Mouse (Mus musculus) liver, embryonic 13.5 days (tissue): ENCODE data around the gene Ddrgk1. TPM values are rescaled to one million over a fixed set of nuclear protein-coding genes. Genes with fewer than 3 reads are reported as not detected.
A peak's percentile ranks its signal among the peaks of the same experiment; 100 is the strongest.

Experiments used
- ATAC-seq: fragments of 200-750 bp; cut with Nextera tagmentation; 2 replicates; pipeline ENCODE4 v1.8.0; 2017; ENCODE audit warnings: low read depth, mild to moderate bottlenecking, moderate number of reproducible peaks, moderate library complexity
- DNase-seq: peaks from one replicate; pipeline ENCODE4 v3.0.0; 2022
- H3K27ac ChIP-seq: fragments of 300-500 bp; sonication (generic); 2 replicates; pipeline ENCODE4 v1.5.1; 2015; ENCODE audit warnings: moderate library complexity, mild to moderate bottlenecking, inconsistent platforms
- H3K27me3 ChIP-seq: fragments of 300-500 bp; sonication (generic); 2 replicates; pipeline ENCODE4 v1.6.1; 2015; ENCODE audit warnings: mild to moderate bottlenecking, inconsistent platforms
- H3K36me3 ChIP-seq: fragments of 300-500 bp; sonication (generic); 2 replicates; pipeline ENCODE4 v1.6.1; 2015; ENCODE audit warnings: mild to moderate bottlenecking, inconsistent platforms
- H3K4me1 ChIP-seq: fragments of 300-500 bp; sonication (generic); replicated peaks from 2 replicates; pipeline ENCODE4 v1.6.1; 2015; ENCODE audit warnings: inconsistent platforms
- H3K4me2 ChIP-seq: fragments of 300-500 bp; sonication (generic); 2 replicates; pipeline ENCODE4 v1.6.1; 2015; ENCODE audit warnings: inconsistent platforms, mild to moderate bottlenecking, moderate library complexity
- H3K4me3 ChIP-seq: fragments of 300-500 bp; sonication (generic); replicated peaks from 2 replicates; pipeline ENCODE4 v1.5.1; 2015; ENCODE audit warnings: mild to moderate bottlenecking, inconsistent platforms
- H3K9ac ChIP-seq: fragments of 300-500 bp; sonication (generic); 2 replicates; pipeline ENCODE4 v1.6.1; 2015; ENCODE audit warnings: mild to moderate bottlenecking, inconsistent platforms
- H3K9me3 ChIP-seq: fragments of 300-500 bp; sonication (generic); replicated peaks from 2 replicates; pipeline ENCODE4 v1.6.1; 2016; ENCODE audit warnings: inconsistent platforms
- WGBS: fragments of 180-500 bp; shearing (Covaris S2); methylation state at CpG from one replicate; pipeline ENCODE4 v1.1.7; 2015; ENCODE audit not compliant: insufficient replicate concordance; 5-methylcytosine and 5-hydroxymethylcytosine counted together
- polyA plus RNA-seq: library from polyadenylated mRNA; unstranded; fragments of >200 nt; fragmentation: Nextera tagmentation; extraction: Ambion mirVana; gene quantifications from 2 replicates; pipeline ENCODE4 v1.2.1, GENCODE M21; 2015

The Ddrgk1 gene
- polyA plus RNA-seq, 1 experiment from 2014 or later = 41.7 TPM

DNA sequence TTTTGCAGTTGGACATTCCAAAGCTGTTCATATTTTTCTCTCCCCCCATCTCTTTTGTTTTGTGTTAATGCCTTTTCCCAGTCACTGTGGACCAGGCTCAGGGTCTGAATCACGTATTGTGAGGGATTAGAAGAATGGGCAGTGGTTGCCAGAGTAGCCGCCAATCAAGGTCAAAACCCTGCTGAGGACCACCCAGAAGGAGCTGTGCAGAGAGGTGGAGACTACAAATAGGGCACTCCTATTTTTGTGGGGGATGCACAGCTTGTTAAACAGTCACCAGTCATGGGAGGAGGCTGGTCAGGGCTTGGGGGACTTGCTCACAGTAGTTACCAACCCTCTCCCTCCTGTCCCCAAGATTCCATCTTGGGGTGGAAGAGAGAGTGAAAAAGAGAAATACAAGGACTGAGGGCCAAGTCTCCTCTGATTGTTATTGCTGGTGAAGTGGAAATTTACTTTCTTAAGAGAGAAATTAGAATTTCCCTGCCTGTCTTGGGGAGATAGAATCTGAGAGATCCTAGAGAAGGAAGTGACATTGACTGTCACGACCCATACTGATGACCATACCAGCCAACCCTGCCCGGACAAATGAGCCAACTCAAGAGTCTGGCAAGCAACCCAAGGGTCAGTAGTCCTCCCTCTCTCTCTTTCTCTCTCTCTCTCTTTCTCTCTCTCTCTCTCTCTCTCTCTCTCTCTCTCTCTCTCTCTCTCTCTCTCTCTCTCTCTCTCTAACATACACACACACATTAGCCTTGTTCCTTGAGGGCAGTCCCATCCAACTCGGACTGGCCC is 31.4 kb downstream of the Ddrgk1 start:
- Histone ChIP-seq H3K4me3 (no peak overlapping the region), H3K9me3 (no peaks in the 10 kb centered on the region), H3K4me1 (peaks cover 35% of the 10 kb centered on the region), H3K4me2 (no peak overlapping the region), H3K27me3 (peaks cover 59% of the 10 kb centered on the region), H3K27ac (no peak overlapping the region), H3K36me3 (peaks cover 2% of the 10 kb centered on the region; the same call in 1 of the 2 replicates), H3K9ac (no peak overlapping the region)
- ATAC-seq (no peak), DNase-seq (no peak)
- WGBS = 47% methylated on average over 5 of the region's 5 CpGs

DNA sequence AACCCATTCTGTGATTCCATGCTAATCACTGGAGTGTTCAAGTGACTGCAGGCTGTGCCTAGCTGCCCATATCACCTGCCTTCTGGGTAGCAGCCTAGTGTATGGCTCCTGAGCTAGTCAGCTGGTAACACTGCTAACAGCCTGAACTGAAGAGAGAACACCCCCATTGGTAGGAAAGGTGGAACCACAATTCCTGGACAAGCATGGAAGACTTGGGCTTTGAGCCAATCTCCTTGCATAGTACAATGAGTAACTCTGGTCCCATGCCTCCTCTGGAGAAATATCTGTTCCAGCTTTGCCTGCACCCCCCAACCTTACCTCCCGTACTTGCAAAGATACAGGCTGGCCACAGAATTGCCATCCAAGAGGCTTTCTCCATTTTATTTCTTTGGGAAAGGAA is 32.0 kb downstream of the Ddrgk1 start:
- H3K36me3 ChIP-seq = peaks cover 9% of the 10 kb centered on the region
- DNase-seq (no peak), ATAC-seq (no peak)
- H3K4me3 ChIP-seq = no peak overlapping the region
- peaks cover 37% of the 10 kb centered on the region for H3K4me1 ChIP-seq
- no peak overlapping the region for H3K27ac ChIP-seq
- no peak overlapping the region for H3K9ac ChIP-seq
- no peaks in the 10 kb centered on the region for H3K9me3 ChIP-seq
- no peak overlapping the region for H3K4me2 ChIP-seq
- H3K27me3 ChIP-seq = peaks cover 53% of the 10 kb centered on the region
- WGBS = 54% methylated on average over 1 of the region's 1 CpGs

DNA sequence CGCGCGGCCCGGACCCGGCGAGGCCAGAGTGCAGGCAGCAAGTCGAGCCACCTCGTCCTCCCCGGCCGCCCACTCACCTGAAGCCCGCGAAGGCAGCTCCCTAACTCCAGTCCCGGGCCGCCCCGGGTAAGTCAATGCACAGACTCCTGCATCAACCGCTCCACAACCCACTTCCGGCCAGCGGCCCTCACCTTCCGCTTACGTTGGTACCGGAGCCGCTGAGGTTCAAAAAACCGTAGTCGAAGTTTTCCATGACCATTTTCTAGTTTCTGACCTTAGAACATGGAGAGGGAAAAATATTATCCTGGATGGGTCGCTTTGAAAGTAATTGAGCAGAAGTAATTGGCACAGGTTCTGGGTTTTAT is 34.6 kb downstream of the Ddrgk1 start, which contains the start of the genes Fastkd5 and Ubox5:
Gene Fastkd5 (minus strand): TSS at position 189 of the 365 bp plus-strand sequence.
Gene Ubox5 (minus strand): TSS at position 200 of the 365 bp plus-strand sequence.
- ATAC-seq = peak; percentile 88
- WGBS = under 1% methylated on average over 25 of the region's 25 CpGs
- no peaks in the 10 kb centered on the region for H3K9me3 ChIP-seq
- H3K27me3 ChIP-seq = peaks cover 27% of the 10 kb centered on the region
- peak within 1 kb of the TSS; percentile 74 for H3K4me3 ChIP-seq
- H3K4me2 ChIP-seq = peak within 1 kb of the TSS; percentile 87
- H3K9ac ChIP-seq = peak within 1 kb of the TSS; percentile 85
- H3K27ac ChIP-seq = peak within 1 kb of the TSS; percentile 69
- peaks cover 24% of the 10 kb centered on the region for H3K4me1 ChIP-seq
- peaks cover 31% of the 10 kb centered on the region for H3K36me3 ChIP-seq
- peak; percentile 75 for DNase-seq

- Histone ChIP-seq H3K4me3 (peak overlapping the region; percentile 74), H3K9me3 (no peaks in the 10 kb centered on the region), H3K27ac (peak overlapping the region; percentile 69), H3K9ac (peak overlapping the region; percentile 85), H3K4me1 (peaks cover 19% of the 10 kb centered on the region), H3K27me3 (peaks cover 21% of the 10 kb centered on the region), H3K36me3 (peaks cover 34% of the 10 kb centered on the region), H3K4me2 (peak overlapping the region; percentile 87)
- ATAC-seq (peak; percentile 74), DNase-seq (no peak)
- WGBS = under 1% methylated on average over 37 of the region's 37 CpGs
Observed at GRCm38 (mm10) chr2:130629080-130629838, 35.2 kb downstream of the Ddrgk1 start.

- no peak for ATAC-seq
- DNase-seq = no peak
- H3K4me3 ChIP-seq = peak overlapping the region; percentile 74
- peak overlapping the region; percentile 87 for H3K4me2 ChIP-seq
- 53% methylated on average over 3 of the region's 3 CpGs for WGBS
- no peaks in the 10 kb centered on the region for H3K9me3 ChIP-seq
- peaks cover 13% of the 10 kb centered on the region for H3K27me3 ChIP-seq
- H3K27ac ChIP-seq = no peak overlapping the region
- peaks cover 19% of the 10 kb centered on the region for H3K4me1 ChIP-seq
- H3K9ac ChIP-seq = peak overlapping the region; percentile 85; the same call in 1 of the 2 replicates
- peaks cover 39% of the 10 kb centered on the region for H3K36me3 ChIP-seq
Observed at GRCm38 (mm10) chr2:130628424-130628823, 36.0 kb downstream of the Ddrgk1 start.

- WGBS = 78% methylated on average over 7 of the region's 7 CpGs
- ATAC-seq = no peak
- no peaks in the 10 kb centered on the region for H3K27me3 ChIP-seq
- no peak overlapping the region for H3K4me3 ChIP-seq
- peaks cover 2% of the 10 kb centered on the region; the same call in 1 of the 2 replicates for H3K4me1 ChIP-seq
- H3K9ac ChIP-seq = no peak overlapping the region
- DNase-seq = no peak
- no peak overlapping the region for H3K4me2 ChIP-seq
- H3K9me3 ChIP-seq = no peaks in the 10 kb centered on the region
- peaks cover 65% of the 10 kb centered on the region for H3K36me3 ChIP-seq
- no peak overlapping the region for H3K27ac ChIP-seq
Observed at GRCm38 (mm10) chr2:130618972-130619371, 45.5 kb downstream of the Ddrgk1 start.

DNA sequence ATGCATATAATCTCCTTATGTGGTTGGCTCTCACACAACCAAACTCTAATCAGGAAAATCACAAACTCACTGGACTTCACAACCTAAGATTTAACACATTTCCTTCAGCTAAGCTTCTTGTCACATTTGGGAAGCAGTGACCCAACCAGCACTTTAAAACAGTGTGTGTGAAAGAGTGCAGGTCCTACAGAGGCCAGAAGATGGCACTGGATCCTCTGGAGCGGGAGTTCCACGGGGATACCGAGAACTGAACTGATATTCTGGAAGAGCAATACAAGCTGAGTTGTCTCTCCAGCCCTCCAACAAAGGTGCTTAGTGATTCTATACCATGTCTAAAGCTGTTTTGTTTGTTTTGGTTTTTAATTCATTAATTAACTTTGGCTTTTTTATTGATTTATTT is 51.4 kb downstream of the Ddrgk1 start:
- no peak for ATAC-seq
- no peak overlapping the region for H3K4me3 ChIP-seq
- DNase-seq = no peak
- no peaks in the 10 kb centered on the region for H3K27me3 ChIP-seq
- WGBS = 50% methylated on average over 3 of the region's 3 CpGs
- H3K9me3 ChIP-seq = no peaks in the 10 kb centered on the region
- no peak overlapping the region for H3K27ac ChIP-seq
- H3K4me2 ChIP-seq = no peak overlapping the region
- H3K4me1 ChIP-seq = 0 out of 2 replicates have a peak, but pooled peaks cover 4% of the 10 kb centered on the region
- no peak overlapping the region for H3K9ac ChIP-seq
- peaks cover 26% of the 10 kb centered on the region for H3K36me3 ChIP-seq

Other genes with a start within 250 kb of the Ddrgk1 start
- gene Vps16, start 240.3 kb downstream of the Ddrgk1 start, polyA plus RNA-seq = 46.0 and 47.3 TPM in 2 replicates
- 3.5 and 3.8 TPM in 2 replicates for gene Pced1a, start 240.0 kb downstream of the Ddrgk1 start, polyA plus RNA-seq
- gene Ptpra, start 214.4 kb downstream of the Ddrgk1 start, polyA plus RNA-seq = 29.9 and 34.8 TPM in 2 replicates
- gene Mrps26, start 100.9 kb downstream of the Ddrgk1 start, polyA plus RNA-seq = 65.7 and 68.3 TPM in 2 replicates
- gene Oxt, start 88.5 kb downstream of the Ddrgk1 start, polyA plus RNA-seq = not detected in 2 replicates
- gene Avp, start 82.1 kb downstream of the Ddrgk1 start, polyA plus RNA-seq = not detected in 2 replicates
- 12.0 and 16.8 TPM in 2 replicates for gene Fastkd5, start 34.6 kb downstream of the Ddrgk1 start, polyA plus RNA-seq
- gene Ubox5, start 34.6 kb downstream of the Ddrgk1 start, polyA plus RNA-seq = 6.2 and 6.5 TPM in 2 replicates
- 0.95 and 1.3 TPM in 2 replicates for gene Lzts3, start 21.9 kb downstream of the Ddrgk1 start, polyA plus RNA-seq
- gene Itpa, start 3.0 kb upstream of the Ddrgk1 start, polyA plus RNA-seq = 66.5 and 78.5 TPM in 2 replicates
- 0.07 and 0.14 TPM in 2 replicates for gene Slc4a11, start 32.9 kb upstream of the Ddrgk1 start, polyA plus RNA-seq
- 10.2 and 11.3 TPM in 2 replicates for gene 4930402H24Rik, start 241.7 kb upstream of the Ddrgk1 start, polyA plus RNA-seq
- gene Atrn, start 241.8 kb upstream of the Ddrgk1 start, polyA plus RNA-seq = 1.5 and 2.1 TPM in 2 replicates